Mouse (Mus musculus) thymus, adult 2 months (tissue): ENCODE measurements around the gene Itgb6.

Experiments
- CTCF ChIP-seq: fragments of 200-500 bp; IDR thresholded peaks from 2 replicates; pipeline ENCODE4 v1.5.1; 2012; ENCODE audit warnings: mild to moderate bottlenecking, control low read depth, low read length, moderate library complexity, borderline replicate concordance; ENCODE audit not compliant: control insufficient read depth, poor library complexity, insufficient read depth; ENCODE audit errors: extremely low read depth
- POLR2A ChIP-seq: fragments of 200-500 bp; IDR thresholded peaks from 2 replicates; pipeline ENCODE4 v1.6.1; 2012; ENCODE audit warnings: mild to moderate bottlenecking, low read length, control low read depth, moderate library complexity; ENCODE audit not compliant: control insufficient read depth, poor library complexity, insufficient read depth; ENCODE audit errors: extremely low read depth

DNA sequence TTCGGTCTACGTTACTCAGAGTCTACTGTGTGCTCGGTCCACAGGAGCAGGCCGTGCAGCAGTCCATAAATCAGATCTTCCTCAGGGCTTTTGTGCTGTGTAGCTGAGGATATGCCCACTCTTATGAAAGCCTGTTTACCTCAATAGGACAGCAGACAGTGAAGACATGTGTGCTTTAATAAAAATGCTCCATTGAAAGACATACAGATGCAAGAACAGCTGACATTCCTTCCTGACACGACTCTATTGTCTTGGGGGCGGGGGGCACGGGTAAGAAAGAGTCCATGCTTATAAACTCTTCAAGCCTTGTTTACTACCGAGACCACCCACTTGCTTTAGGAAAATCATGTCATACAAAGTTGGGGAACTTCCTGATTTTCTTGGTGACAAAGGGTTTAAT is 44.0 kb upstream of the Itgb6 start:
- no peak for TF ChIP-seq POLR2A
- TF ChIP-seq CTCF: no peak
